Mouse (Mus musculus): ENCODE measurements around the gene Igf2bp1.

DNA sequence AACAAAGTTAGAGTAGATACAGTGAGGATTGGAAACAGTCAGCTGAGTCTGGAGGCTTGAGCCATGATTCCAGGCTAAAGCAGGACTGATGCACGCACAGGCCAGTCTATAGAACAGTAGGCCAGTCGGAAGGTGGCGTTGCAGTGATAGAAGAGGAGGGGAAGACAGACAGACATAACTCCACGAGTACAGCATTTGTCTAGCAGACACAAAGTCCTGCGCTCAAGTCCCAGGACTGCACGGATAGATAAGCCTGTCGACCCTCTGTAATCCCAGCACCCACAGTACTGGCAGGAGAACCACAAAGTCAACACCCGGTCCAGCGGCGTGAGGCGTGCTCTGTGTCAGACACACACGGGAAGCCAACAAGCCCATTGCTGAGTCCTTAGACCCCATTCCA is 23.9 kb downstream of the Igf2bp1 start:
- no peak for TF ChIP-seq HCFC1 (IDR thresholded peaks at IDR 0.05; ENCODE audit: borderline replicate concordance, insufficient read depth, low read length)
- no peak for TF ChIP-seq CHD2 (IDR thresholded peaks at IDR 0.05; ENCODE audit: low read depth, low read length)
- TF ChIP-seq ZC3H11A (IDR thresholded peaks at IDR 0.05; ENCODE audit: borderline replicate concordance, low read depth, low read length), result no peak

Data from ES-E14 (cell line).